Mouse (Mus musculus): Measurements from ENCODE around the gene Ccdc120. TPM values are rescaled to one million over a fixed set of nuclear protein-coding genes. Genes with fewer than 3 reads are reported as not detected.

Gene Ccdc120
- polyA plus RNA-seq, 1 experiment from 2014 or later, result 5.9 TPM

DNA sequence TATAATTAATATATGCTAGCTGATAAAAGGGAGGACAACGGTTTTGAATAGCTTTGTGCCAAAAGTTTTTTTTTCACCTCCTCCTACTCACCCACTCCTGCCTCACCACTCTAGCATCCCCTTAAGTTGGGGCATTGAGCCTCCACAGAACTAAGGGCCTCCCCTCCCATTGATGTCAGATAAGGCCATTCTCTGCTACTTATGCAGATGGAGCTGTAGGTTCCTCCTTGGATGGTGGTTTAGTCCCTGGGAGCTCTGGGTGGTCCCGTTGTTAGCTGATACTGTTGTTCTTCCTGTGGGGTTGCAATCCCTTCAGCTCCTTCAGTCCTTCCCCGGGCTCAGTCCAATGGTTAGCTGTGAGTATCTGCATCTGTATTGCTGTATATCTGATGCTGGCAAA lies 28.6 kb upstream of the Ccdc120 start:
- no peaks in the 10 kb centered on the region for H3K27me3 ChIP-seq (ENCODE audit: control insufficient read depth, insufficient read depth, low read length)
- H3K27ac ChIP-seq (replicated peaks in 1 of 2; ENCODE audit: control insufficient read depth in 1 of 2, insufficient read depth in 1 of 2, low read depth in 2 of 2, low read length in 2 of 2), result no peak overlapping the region
- no peak overlapping the region for H3K4me3 ChIP-seq (ENCODE audit: control insufficient read depth in 1 of 2, insufficient read depth in 1 of 2, low read depth in 1 of 2, low read length in 2 of 2)
- H3K9me3 ChIP-seq (ENCODE audit: control insufficient read depth, low read length), result no peaks in the 10 kb centered on the region
- ATAC-seq (ENCODE audit: insufficient number of reproducible peaks, insufficient read depth, low FRiP score, low read depth), result no peak
- H3K9ac ChIP-seq (ENCODE audit: low read length), result no peak overlapping the region
- no peak overlapping the region for H3K4me2 ChIP-seq (ENCODE audit: low read length)
- WGBS, result 15% methylated on average over 3 of the region's 3 CpGs
- no peaks in the 10 kb centered on the region for H3K4me1 ChIP-seq (ENCODE audit: control insufficient read depth in 2 of 2, insufficient read depth in 2 of 2, low read length in 2 of 2)
- H3K36me3 ChIP-seq (ENCODE audit: control insufficient read depth, insufficient read depth, low read length), result peaks cover 3% of the 10 kb centered on the region

DNA sequence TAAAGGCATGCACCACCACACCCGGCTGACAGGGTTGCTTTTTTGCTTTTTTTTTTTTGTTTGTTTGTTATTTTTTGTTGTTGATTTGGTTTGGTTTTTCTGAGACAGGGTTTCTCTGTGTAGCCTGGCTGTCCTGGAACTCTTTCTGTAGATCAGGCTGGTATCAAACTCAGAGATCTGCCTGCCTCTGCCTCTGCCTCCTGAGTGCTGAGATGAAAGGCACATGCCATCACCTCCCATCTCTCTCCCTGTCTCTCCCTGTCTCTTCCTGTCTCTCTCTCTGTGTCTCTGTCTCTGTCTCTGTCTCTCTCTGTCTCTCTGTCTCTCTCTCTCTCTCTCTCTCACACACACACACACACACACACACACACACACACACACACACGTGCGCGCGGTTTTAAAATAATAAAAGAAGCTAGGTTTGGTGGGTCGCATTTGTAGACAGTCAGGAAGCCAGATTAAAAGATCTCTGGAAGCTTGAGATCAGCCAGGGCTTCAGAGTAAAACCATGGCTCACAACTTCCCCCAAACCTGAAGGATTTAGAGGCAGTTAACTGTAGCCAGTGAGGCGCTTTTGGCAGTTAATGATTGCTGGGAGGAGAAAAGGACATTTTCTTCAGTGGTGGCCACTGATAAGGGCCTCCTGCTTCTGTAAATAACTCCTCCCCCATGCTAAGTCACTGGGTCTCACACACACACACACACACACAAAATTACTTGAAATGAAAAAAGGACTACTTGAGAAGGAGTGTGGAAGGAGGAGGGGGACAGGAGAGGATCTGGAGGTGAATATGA lies 27.9 kb upstream of the Ccdc120 start:
- H3K4me3 ChIP-seq (ENCODE audit: control insufficient read depth in 1 of 2, insufficient read depth in 1 of 2, low read depth in 1 of 2, low read length in 2 of 2), result no peak overlapping the region
- no peak for ATAC-seq (ENCODE audit: insufficient number of reproducible peaks, insufficient read depth, low FRiP score, low read depth)
- no peak overlapping the region for H3K9ac ChIP-seq (ENCODE audit: low read length)
- no peak overlapping the region for H3K4me2 ChIP-seq (ENCODE audit: low read length)
- H3K27me3 ChIP-seq (ENCODE audit: control insufficient read depth, insufficient read depth, low read length), result no peaks in the 10 kb centered on the region
- WGBS, result 59% methylated on average over 7 of the region's 7 CpGs
- H3K4me1 ChIP-seq (ENCODE audit: control insufficient read depth in 2 of 2, insufficient read depth in 2 of 2, low read length in 2 of 2), result no peaks in the 10 kb centered on the region
- H3K36me3 ChIP-seq (ENCODE audit: control insufficient read depth, insufficient read depth, low read length), result peaks cover 10% of the 10 kb centered on the region
- no peaks in the 10 kb centered on the region for H3K9me3 ChIP-seq (ENCODE audit: control insufficient read depth, low read length)
- no peak overlapping the region for H3K27ac ChIP-seq (replicated peaks in 1 of 2; ENCODE audit: control insufficient read depth in 1 of 2, insufficient read depth in 1 of 2, low read depth in 2 of 2, low read length in 2 of 2)

DNA sequence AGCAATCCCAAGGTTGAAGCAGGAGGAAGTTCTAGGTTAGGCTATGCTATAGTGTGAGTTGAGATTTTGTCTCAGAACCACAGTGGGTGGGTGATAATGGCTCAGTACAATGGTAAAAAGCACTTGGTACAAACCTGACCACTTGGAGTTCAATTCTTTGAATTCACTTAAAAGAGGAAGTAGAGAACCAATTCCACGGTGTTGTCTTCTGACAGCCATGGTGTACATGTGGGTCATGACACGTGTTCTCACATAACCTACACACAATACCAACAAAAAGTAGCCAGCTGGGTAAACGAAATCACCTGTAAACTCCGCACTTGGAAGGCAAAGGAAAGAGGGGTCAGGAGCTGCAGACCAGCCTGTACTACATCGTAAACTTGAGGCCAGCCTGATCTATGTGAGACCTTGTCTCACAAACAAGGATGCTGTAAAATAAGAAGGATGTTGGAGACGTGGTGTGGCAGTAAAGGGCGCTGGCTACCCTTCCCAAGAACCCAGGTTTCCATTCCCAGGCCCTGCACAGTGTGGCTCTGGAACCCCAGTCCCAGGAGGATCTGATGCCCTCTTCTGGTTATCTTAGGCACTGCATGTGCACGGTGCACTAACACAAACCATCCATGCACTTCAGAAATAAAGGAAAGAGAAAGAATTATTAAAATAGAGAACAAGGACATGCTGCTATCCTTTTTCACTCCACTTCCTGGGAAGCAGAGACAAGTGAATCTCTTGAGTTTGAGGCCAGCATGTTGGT lies 25.8 kb upstream of the Ccdc120 start:
- Histone ChIP-seq H3K27ac (replicated peaks in 1 of 2; ENCODE audit: control insufficient read depth in 1 of 2, insufficient read depth in 1 of 2, low read depth in 2 of 2, low read length in 2 of 2) (no peak overlapping the region), H3K36me3 (ENCODE audit: control insufficient read depth, insufficient read depth, low read length) (peaks cover 26% of the 10 kb centered on the region), H3K4me1 (ENCODE audit: control insufficient read depth in 2 of 2, insufficient read depth in 2 of 2, low read length in 2 of 2) (no peaks in the 10 kb centered on the region), H3K9me3 (ENCODE audit: control insufficient read depth, low read length) (no peaks in the 10 kb centered on the region), H3K4me3 (ENCODE audit: control insufficient read depth in 1 of 2, insufficient read depth in 1 of 2, low read depth in 1 of 2, low read length in 2 of 2) (no peak overlapping the region), H3K27me3 (ENCODE audit: control insufficient read depth, insufficient read depth, low read length) (no peaks in the 10 kb centered on the region), H3K9ac (ENCODE audit: low read length) (no peak overlapping the region), H3K4me2 (ENCODE audit: low read length) (no peak overlapping the region)
- ATAC-seq (ENCODE audit: insufficient number of reproducible peaks, insufficient read depth, low FRiP score, low read depth), result no peak
- 41% methylated on average over 8 of the region's 8 CpGs for WGBS

DNA sequence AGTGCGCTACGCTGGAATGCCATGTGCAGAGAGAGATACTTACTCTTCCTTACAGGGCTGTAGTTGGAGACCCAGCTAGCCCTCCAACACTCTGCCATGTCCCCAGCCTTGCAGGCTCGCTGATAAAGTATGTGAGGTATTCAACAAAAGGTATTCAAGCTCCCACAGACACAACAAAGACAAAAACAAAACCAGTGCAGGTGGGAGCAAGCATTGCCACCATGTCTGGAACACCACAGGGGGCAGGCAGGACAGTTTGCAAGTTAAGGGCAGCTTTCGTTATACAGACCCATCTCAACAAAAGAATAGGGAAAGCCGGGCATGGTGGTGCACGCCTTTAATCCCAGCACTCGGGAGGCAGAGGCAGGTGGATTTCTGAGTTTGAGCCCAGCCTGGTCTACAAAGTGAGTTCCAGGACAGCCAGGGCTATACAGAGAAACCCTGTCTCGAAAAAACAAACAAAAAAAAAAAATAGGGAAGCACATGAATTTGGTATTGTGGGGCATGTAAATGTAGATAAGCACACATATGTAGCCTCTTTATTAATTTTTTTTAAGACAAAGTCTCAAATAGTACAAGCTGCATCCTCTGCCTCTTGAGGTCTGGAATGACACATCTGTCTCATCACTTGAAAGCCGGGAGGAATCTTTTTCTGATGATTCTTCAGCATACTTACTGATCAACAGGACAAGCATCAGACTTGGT lies 24.9 kb upstream of the Ccdc120 start:
- WGBS, result 66% methylated on average over 9 of the region's 9 CpGs
- ATAC-seq (ENCODE audit: insufficient number of reproducible peaks, insufficient read depth, low FRiP score, low read depth), result no peak

DNA sequence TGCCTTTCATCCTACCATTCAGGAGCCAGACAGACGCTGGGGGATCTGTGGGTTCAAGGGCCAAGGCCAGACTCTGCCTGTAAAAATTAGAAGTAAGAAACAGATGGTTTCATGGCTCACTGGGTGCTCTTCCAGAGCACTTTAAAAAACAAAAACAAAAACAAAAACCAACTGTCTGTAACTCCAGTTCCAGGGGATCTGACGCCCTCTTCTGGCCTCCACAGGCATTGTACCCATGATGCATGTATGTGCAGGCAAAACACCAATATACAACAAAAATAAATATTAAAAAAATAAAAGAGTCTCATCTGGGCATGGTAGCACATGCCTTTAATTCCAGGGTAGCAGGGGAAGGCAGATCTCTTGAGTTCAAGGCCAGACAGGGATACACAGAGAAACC lies 22.1 kb upstream of the Ccdc120 start:
- Histone ChIP-seq H3K27ac (replicated peaks in 1 of 2; ENCODE audit: control insufficient read depth in 1 of 2, insufficient read depth in 1 of 2, low read depth in 2 of 2, low read length in 2 of 2) (no peak overlapping the region), H3K27me3 (ENCODE audit: control insufficient read depth, insufficient read depth, low read length) (no peaks in the 10 kb centered on the region), H3K4me2 (ENCODE audit: low read length) (no peak overlapping the region), H3K36me3 (ENCODE audit: control insufficient read depth, insufficient read depth, low read length) (peaks cover 58% of the 10 kb centered on the region), H3K9me3 (ENCODE audit: control insufficient read depth, low read length) (no peaks in the 10 kb centered on the region), H3K4me1 (ENCODE audit: control insufficient read depth in 2 of 2, insufficient read depth in 2 of 2, low read length in 2 of 2) (no peaks in the 10 kb centered on the region), H3K4me3 (ENCODE audit: control insufficient read depth in 1 of 2, insufficient read depth in 1 of 2, low read depth in 1 of 2, low read length in 2 of 2) (no peak overlapping the region), H3K9ac (ENCODE audit: low read length) (no peak overlapping the region)
- no peak for ATAC-seq (ENCODE audit: insufficient number of reproducible peaks, insufficient read depth, low FRiP score, low read depth)
- WGBS, result 49% methylated on average over 2 of the region's 2 CpGs

More for the DNA sequence above, 24.9 kb upstream of the Ccdc120 start:
- Histone ChIP-seq H3K27me3 (ENCODE audit: control insufficient read depth, insufficient read depth, low read length) (no peaks in the 10 kb centered on the region), H3K4me1 (ENCODE audit: control insufficient read depth in 2 of 2, insufficient read depth in 2 of 2, low read length in 2 of 2) (no peaks in the 10 kb centered on the region), H3K36me3 (ENCODE audit: control insufficient read depth, insufficient read depth, low read length) (peaks cover 35% of the 10 kb centered on the region), H3K9me3 (ENCODE audit: control insufficient read depth, low read length) (no peaks in the 10 kb centered on the region), H3K4me2 (ENCODE audit: low read length) (no peak overlapping the region), H3K9ac (ENCODE audit: low read length) (no peak overlapping the region), H3K4me3 (ENCODE audit: control insufficient read depth in 1 of 2, insufficient read depth in 1 of 2, low read depth in 1 of 2, low read length in 2 of 2) (no peak overlapping the region), H3K27ac (replicated peaks in 1 of 2; ENCODE audit: control insufficient read depth in 1 of 2, insufficient read depth in 1 of 2, low read depth in 2 of 2, low read length in 2 of 2) (no peak overlapping the region)

DNA sequence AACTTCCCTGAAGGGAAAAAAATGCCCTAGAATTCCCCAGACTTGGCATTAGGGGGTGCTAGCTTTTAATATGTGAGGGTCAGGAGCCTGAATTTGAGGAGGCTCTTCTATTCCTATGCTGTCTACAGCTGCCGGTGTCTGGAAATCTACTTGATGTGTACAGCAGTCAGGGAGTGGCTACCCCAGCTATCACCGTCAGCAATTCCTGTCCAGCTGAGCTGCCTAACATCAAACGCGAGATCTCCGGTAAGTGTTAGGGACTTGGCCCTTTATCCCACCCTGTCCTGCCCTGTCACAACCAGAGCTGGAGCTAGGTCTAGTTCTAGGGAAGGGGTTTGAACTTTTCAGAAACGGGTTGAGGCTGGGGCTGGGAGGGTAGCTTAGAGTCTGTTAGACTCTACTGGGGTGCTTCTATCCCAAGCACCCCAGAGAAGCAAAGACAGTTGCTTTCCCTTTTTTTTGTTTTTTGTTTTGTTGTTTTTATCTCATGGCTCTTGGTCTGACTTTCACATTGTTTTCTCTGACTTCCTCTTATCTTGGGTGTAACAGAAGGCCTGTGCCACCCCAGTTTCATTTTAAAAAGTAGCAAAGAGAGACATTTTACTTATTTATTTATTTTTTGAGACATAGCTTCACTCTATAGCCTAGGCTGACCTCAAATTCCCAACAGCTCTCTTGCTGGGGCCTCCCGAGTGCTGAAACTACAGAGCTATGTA lies 18.8 kb upstream of the Ccdc120 start:
- 77% methylated on average over 7 of the region's 7 CpGs for WGBS
- Histone ChIP-seq H3K9me3 (ENCODE audit: control insufficient read depth, low read length) (no peaks in the 10 kb centered on the region), H3K36me3 (ENCODE audit: control insufficient read depth, insufficient read depth, low read length) (peaks cover 72% of the 10 kb centered on the region), H3K4me1 (ENCODE audit: control insufficient read depth in 2 of 2, insufficient read depth in 2 of 2, low read length in 2 of 2) (peaks cover 2 to 17% of the 10 kb centered on the region in 2 experiments; a peak in 3 of 4 replicates), H3K4me2 (ENCODE audit: low read length) (no peak overlapping the region), H3K27me3 (ENCODE audit: control insufficient read depth, insufficient read depth, low read length) (no peaks in the 10 kb centered on the region), H3K27ac (replicated peaks in 1 of 2; ENCODE audit: control insufficient read depth in 1 of 2, insufficient read depth in 1 of 2, low read depth in 2 of 2, low read length in 2 of 2) (no peak overlapping the region), H3K4me3 (ENCODE audit: control insufficient read depth in 1 of 2, insufficient read depth in 1 of 2, low read depth in 1 of 2, low read length in 2 of 2) (no peak overlapping the region), H3K9ac (ENCODE audit: low read length) (no peak overlapping the region)
- ATAC-seq (ENCODE audit: insufficient number of reproducible peaks, insufficient read depth, low FRiP score, low read depth), result no peak

DNA sequence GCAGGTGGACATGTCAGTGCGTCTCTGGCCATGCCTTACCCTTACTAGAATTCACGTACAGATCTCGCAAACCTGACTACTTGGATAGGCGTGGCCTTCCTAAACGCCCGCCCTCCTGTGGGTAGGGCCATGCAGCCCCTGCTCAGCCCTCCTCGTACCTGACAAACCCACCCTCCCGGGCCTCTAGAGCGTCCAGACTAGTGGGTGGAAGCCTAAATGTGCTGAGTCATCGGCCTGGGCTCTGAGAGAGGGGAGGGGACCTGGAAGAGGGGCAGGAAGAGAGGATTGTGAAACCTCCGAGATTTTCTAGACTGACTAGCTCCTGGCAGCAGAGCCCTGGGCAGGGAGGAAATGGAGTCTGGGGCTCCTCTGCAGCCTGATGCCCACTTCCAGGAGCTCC lies 15.1 kb upstream of the Ccdc120 start:
- Histone ChIP-seq H3K36me3 (ENCODE audit: control insufficient read depth, insufficient read depth, low read length) (peaks cover 40% of the 10 kb centered on the region), H3K4me2 (ENCODE audit: low read length) (peak overlapping the region; percentile 73), H3K27ac (replicated peaks in 1 of 2; ENCODE audit: control insufficient read depth in 1 of 2, insufficient read depth in 1 of 2, low read depth in 2 of 2, low read length in 2 of 2) (peak overlapping the region; percentile 20 to 47; a peak in 1 of 4 replicates), H3K27me3 (ENCODE audit: control insufficient read depth, insufficient read depth, low read length) (no peaks in the 10 kb centered on the region), H3K4me3 (ENCODE audit: control insufficient read depth in 1 of 2, insufficient read depth in 1 of 2, low read depth in 1 of 2, low read length in 2 of 2) (peak overlapping the region; percentile 39 to 66), H3K9ac (ENCODE audit: low read length) (peak overlapping the region; percentile 46), H3K4me1 (ENCODE audit: control insufficient read depth in 2 of 2, insufficient read depth in 2 of 2, low read length in 2 of 2) (peaks cover 2 to 20% of the 10 kb centered on the region in 2 experiments; a peak in 3 of 4 replicates), H3K9me3 (ENCODE audit: control insufficient read depth, low read length) (no peaks in the 10 kb centered on the region)
- ATAC-seq (ENCODE audit: insufficient number of reproducible peaks, insufficient read depth, low FRiP score, low read depth), result peak; percentile 32; the same call in 1 of the 2 replicates
- WGBS, result 8% methylated on average over 11 of the region's 11 CpGs
